Mouse (Mus musculus): ENCODE data around the gene Sh2b3.
"Not testable (repeated sequence)": the region's sequence is repeated elsewhere in the genome, so short reads cannot be mapped to it uniquely, and the experiment has no call there.

The Sh2b3 gene

GRCm38 (mm10) chr5:121837441-121838340 lies at the start of gene Sh2b3:
Sh2b3 (minus strand) TSS chr5:121837646.
- peak; percentile 75 to 80 for DNase-seq (ENCODE audit: low spot score in 2 of 2)

- no peak for DNase-seq (ENCODE audit: low spot score in 2 of 2)
Measured at GRCm38 (mm10) chr5:121883356-121883755, 45.9 kb upstream of the Sh2b3 start.

DNA sequence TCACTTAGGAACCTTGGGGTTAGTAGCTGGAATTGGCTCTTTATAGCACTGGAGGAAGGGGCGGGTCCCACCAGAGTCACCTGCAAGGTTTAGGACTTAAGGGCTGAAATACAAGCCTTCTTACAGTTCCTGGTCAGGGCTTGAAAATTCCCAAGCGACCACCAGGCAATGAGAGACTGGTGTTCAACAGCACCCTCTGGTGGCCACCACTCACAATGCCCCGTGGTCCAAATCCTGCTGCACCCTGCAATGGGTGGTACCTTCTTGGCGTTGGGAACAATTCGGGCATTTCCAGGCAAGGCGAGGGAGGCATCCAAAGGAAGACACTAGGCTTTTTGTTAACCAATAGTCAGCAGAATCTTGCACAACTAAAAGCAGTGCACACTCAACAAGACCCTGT lies 41.8 kb upstream of the Sh2b3 start:
- DNase-seq (ENCODE audit: low spot score in 2 of 2) = peak in 1 of 2 experiments; percentile 24

GRCm38 (mm10) chr5:121878703-121879102 lies 41.3 kb upstream of the Sh2b3 start:
- DNase-seq (ENCODE audit: low spot score in 2 of 2) = no peak

DNA sequence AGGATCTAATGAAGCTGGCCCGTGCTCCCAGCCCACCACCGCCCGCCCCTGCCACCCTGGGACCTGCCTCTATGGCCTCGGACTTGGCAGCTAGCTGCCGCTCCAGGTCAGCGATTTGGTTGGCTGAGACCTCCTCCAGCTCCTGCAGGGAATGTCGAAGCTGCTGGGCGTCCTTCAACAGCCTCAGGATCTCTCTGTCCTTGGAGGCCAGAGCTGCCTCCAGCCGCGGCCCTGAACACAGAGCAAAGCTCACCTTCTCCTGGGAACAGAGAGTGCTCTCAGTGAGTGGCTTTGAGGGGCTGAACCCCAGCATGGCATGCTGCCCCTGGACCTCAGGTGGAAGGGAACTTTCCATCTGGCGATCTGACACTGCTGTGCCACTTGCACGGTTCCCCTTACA lies 39.5 kb upstream of the Sh2b3 start:
- no peak for DNase-seq (ENCODE audit: low spot score in 2 of 2)

- DNase-seq (ENCODE audit: low spot score in 2 of 2) = no peak
Measured at GRCm38 (mm10) chr5:121875041-121875440, 37.6 kb upstream of the Sh2b3 start.

- DNase-seq (ENCODE audit: low spot score in 2 of 2) = peak; percentile 56 to 73
Measured at GRCm38 (mm10) chr5:121872158-121872557, 34.7 kb upstream of the Sh2b3 start.

- DNase-seq (ENCODE audit: low spot score in 2 of 2) = no peak
Measured at GRCm38 (mm10) chr5:121871515-121872030, 34.1 kb upstream of the Sh2b3 start.

DNA sequence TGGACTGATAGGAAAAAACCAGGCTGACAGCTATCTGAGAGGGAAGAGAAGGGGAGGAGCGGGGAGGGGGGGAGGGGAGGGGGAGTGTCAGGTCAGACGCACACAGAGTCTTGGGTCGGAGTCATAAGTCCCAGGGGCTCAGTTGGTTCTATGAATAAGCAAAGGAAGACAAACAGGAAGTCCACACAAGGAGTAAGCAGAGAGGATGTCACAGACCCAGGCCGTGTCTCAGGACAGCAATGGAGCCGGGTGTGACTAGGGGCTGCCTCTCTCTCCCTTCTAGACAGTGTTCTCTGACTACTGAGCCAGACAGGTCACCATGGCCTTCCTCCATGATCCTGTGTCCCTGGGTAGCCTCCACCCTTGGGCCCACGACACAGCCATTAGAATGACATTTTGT lies 33.4 kb upstream of the Sh2b3 start:
- DNase-seq (ENCODE audit: low spot score in 2 of 2) = no peak

GRCm38 (mm10) chr5:121867963-121868362 lies 30.5 kb upstream of the Sh2b3 start:
- no peak for DNase-seq (ENCODE audit: low spot score in 2 of 2)

DNA sequence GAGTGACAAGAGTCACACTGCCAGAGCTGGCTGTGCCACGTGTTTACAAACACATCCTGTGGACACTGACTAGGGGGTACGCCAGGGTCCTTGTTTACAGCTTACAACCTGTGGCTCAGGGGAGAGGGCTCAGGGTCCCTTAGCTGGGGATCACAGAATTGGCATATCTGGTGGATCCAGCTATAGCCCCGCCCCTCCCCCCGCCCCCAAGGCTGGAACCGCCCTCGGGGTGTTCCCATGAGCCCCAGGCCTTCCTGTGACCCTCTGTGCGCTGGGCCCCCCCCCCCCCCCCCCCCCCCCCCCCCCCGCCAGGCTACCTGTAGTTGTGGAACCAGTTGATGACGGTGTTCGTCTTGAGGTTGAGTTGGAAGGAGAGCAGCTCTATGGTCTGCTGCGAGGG lies 26.9 kb upstream of the Sh2b3 start:
- no peak for DNase-seq (ENCODE audit: low spot score in 2 of 2)

- DNase-seq (ENCODE audit: low spot score in 2 of 2) = no peak
Measured at GRCm38 (mm10) chr5:121861964-121862363, 24.5 kb upstream of the Sh2b3 start.

DNA sequence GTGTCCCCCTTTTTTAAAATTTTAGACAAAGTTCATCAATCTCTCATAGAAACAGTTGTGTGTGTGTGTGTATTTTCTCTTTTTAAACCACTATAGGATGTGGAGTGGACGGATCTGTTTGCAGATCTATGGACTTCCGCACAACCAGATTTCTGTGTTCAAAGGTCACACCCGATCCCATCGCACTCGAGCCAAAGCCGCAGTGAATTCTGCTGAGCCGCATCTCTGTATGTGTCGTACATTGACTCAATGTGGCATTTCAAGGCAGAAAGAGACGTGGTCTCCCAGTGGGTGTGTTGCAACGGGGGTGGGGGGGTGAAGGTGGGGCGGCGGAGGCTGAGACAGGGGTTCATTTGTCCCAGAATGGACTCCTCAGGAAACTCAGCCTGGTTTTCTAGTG lies 21.0 kb upstream of the Sh2b3 start:
- no peak for DNase-seq (ENCODE audit: low spot score in 2 of 2)

DNA sequence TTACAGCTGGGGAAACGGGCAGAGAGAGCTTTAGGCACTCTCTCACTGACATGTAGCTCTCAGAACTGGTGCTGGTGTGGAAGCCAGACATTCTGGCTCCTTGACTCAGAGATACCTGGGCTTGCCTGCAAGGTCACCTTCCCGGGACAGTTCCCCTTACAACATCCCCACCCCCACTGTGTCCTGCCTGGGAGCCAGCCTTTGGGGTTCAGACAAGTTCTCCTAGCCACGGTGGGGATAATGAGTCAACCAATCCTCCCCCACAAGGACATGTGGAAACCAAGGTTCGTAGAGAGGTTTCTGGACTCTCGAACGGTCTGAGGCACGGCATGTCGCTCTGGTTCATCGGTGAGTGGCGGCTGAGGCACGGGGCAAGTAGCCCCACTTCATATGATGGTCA lies 19.3 kb upstream of the Sh2b3 start:
- no peak for DNase-seq (ENCODE audit: low spot score in 2 of 2)

DNA sequence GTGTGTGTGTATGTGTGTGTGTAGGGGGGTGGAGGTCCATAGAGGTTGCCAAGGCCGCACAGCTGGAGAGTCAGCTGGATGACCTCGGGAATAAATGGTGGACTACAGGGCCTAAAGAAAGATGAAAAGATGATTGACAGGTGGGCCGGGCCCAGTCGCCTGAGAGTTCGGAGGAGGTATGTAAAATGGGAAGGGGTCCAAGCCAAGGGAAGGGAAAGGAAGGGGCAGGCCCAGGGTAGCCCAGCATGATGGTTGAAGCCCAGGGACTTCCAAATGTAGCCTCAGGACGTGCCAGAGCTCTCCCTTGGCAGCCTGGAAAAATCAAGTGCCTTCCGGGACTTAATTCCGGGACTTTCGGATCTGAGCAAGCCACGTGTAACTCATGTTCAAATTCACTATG lies 17.3 kb upstream of the Sh2b3 start:
- DNase-seq (ENCODE audit: low spot score in 2 of 2) = no peak

- no peak for DNase-seq (ENCODE audit: low spot score in 2 of 2)
Measured at GRCm38 (mm10) chr5:121853368-121854051, 16.1 kb upstream of the Sh2b3 start.

GRCm38 (mm10) chr5:121849478-121850349 lies 12.3 kb upstream of the Sh2b3 start:
- DNase-seq (ENCODE audit: low spot score in 2 of 2) = peak in 1 of 2 experiments; percentile 39

GRCm38 (mm10) chr5:121848743-121849142 lies 11.3 kb upstream of the Sh2b3 start, which contains the start of gene Pheta1:
Pheta1 (plus strand) TSS chr5:121848984.
- DNase-seq (ENCODE audit: low spot score in 2 of 2) = peak; percentile 89 to 93

DNA sequence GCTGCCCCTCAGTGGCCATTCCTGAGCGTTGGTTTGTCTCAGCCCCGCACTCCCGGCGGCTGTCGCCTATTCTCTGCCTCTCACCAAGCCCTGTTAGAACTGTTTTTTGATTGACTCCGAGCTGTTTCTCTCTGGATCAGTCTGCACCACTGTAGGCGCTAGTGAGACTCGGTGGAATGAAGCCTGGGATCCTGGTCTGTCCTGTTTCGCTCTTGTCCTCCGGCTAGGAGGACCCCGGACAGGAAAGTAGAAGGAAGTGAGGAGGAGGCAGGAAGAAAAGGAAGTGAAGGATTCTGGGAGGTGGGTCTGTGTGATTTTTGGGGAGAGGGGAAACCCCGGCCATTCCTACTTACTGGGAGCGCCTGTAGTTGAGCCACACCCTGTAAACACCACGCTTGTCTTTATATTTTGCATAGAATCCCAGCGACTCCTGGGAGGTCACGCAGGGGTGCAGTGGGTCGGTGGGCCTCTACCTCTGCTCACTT lies 10.6 kb upstream of the Sh2b3 start:
- DNase-seq (ENCODE audit: low spot score in 2 of 2) = peak; percentile 72 to 73

GRCm38 (mm10) chr5:121847269-121847668 lies 9.8 kb upstream of the Sh2b3 start:
- not testable (repeated sequence) for DNase-seq (ENCODE audit: low spot score in 2 of 2)

GRCm38 (mm10) chr5:121846322-121846721 lies 8.9 kb upstream of the Sh2b3 start:
- no peak for DNase-seq (ENCODE audit: low spot score in 2 of 2)

Measured in heart, adult 9 months (tissue).